Comparison of ENCODE assay signal across 20 mouse cellular contexts in genomic region chr6:91931231-91931630, GRCm38 (mm10). TPM values are rescaled to one million over a fixed set of nuclear protein-coding genes. Genes with fewer than 3 reads are reported as not detected.
DNase-seq lines count a peak whose midpoint lies in the region; ATAC-seq and TF ChIP-seq lines count a peak whose summit lies in the region.
"Had no signal": no experiment of that assay in that cellular context is flagged by ENCODE, and none has a peak within 500 bp of the region (broad histone marks: within the 10 kb centered on the region; RNA-seq: fewer than 3 reads in every experiment).

No protein-coding gene starts in this region.

- DNase-seq in adrenal gland, adult (ENCODE audit: inconsistent age in 2 of 2, low spot score in 1 of 2): peak; percentile 60 to 86
- DNase-seq in adrenal gland, postnatal 4 days (ENCODE audit: low spot score in 2 of 2): no peak
- no peak for DNase-seq in liver, postnatal 0 days
- DNase-seq in liver: no peak
- no peak for DNase-seq in stomach, postnatal 0 days (ENCODE audit: low spot score)
- no peak for DNase-seq in right cerebral cortex, postnatal 36 days (ENCODE audit: low spot score in 2 of 2)
- DNase-seq: cerebellum, adult 11 months; cerebellum, adult 9-11 months; gastrocnemius, postnatal 36 days; heart, adult 2 months; heart, postnatal 14 days; kidney, adult 2 months; liver, embryonic 13.5 days; right cerebral cortex, adult 18-20 months had no signal

- no peaks in the 10 kb centered on the region for H3K27me3 ChIP-seq in liver, postnatal 0 days (ENCODE audit: insufficient read depth, low read length)
- H3K27me3 ChIP-seq in stomach, embryonic 15.5 days (replicated peaks): no peaks in the 10 kb centered on the region
- no peaks in the 10 kb centered on the region for H3K27me3 ChIP-seq in stomach, postnatal 0 days (ENCODE audit: control insufficient read depth, insufficient read depth, low read length)
- H3K27me3 ChIP-seq in neural tube, embryonic 15.5 days (replicated peaks): no peaks in the 10 kb centered on the region; the same call in 1 of the 2 replicates
- H3K27me3 ChIP-seq: forebrain, embryonic 12.5 days; limb, embryonic 13.5 days; liver, embryonic 13.5 days had no signal

- ATAC-seq in liver, postnatal 0 days: no peak
- no peak for ATAC-seq in stomach, embryonic 15.5 days (ENCODE audit: insufficient read depth, low FRiP score, low read depth)
- ATAC-seq in stomach, postnatal 0 days (ENCODE audit: low FRiP score, low TSS enrichment): no peak
- no peak for ATAC-seq in neural tube, embryonic 15.5 days (ENCODE audit: low FRiP score)

- H3K9ac ChIP-seq in liver, postnatal 0 days (replicated peaks): no peak overlapping the region
- H3K9ac ChIP-seq in stomach, embryonic 15.5 days: no peak overlapping the region
- no peak overlapping the region for H3K9ac ChIP-seq in stomach, postnatal 0 days (ENCODE audit: low read length)
- H3K9ac ChIP-seq in neural tube, embryonic 15.5 days (replicated peaks): no peak overlapping the region
- H3K9ac ChIP-seq: forebrain, embryonic 12.5 days; heart, embryonic 13.5 days; limb, embryonic 13.5 days; liver, embryonic 13.5 days had no signal

- no peaks in the 10 kb centered on the region for H3K9me3 ChIP-seq in liver, postnatal 0 days (ENCODE audit: low read length)
- H3K9me3 ChIP-seq in stomach, embryonic 15.5 days: no peaks in the 10 kb centered on the region
- no peaks in the 10 kb centered on the region for H3K9me3 ChIP-seq in stomach, postnatal 0 days (ENCODE audit: control insufficient read depth, low read length)
- H3K9me3 ChIP-seq in neural tube, embryonic 15.5 days (replicated peaks): no peaks in the 10 kb centered on the region
- H3K9me3 ChIP-seq: forebrain, embryonic 12.5 days; heart, embryonic 13.5 days; limb, embryonic 13.5 days; liver, embryonic 13.5 days; midbrain, embryonic 10.5 days had no signal

- no peak for TF ChIP-seq CTCF in liver, postnatal 0 days (IDR thresholded peaks at IDR 0.05; ENCODE audit: low read depth)
- TF ChIP-seq CTCF in stomach, postnatal 0 days (IDR thresholded peaks at IDR 0.05; ENCODE audit: low read depth): no peak

- no peaks in the 10 kb centered on the region for H3K4me1 ChIP-seq in liver, postnatal 0 days (ENCODE audit: insufficient read depth)
- H3K4me1 ChIP-seq in stomach, embryonic 15.5 days: no peaks in the 10 kb centered on the region
- H3K4me1 ChIP-seq in stomach, postnatal 0 days (replicated peaks; ENCODE audit: control insufficient read depth, insufficient read depth): no peaks in the 10 kb centered on the region
- peaks cover 19% of the 10 kb centered on the region for H3K4me1 ChIP-seq in neural tube, embryonic 15.5 days
- H3K4me1 ChIP-seq: forebrain, embryonic 12.5 days; liver, embryonic 13.5 days had no signal

- whole genome bisulfite sequencing in liver, postnatal 0 days (ENCODE audit: insufficient replicate concordance): 76% methylated on average over 5 of the region's 5 CpGs
- 61% methylated on average over 5 of the region's 5 CpGs for WGBS in stomach, embryonic 15.5 days
- WGBS in stomach, postnatal 0 days: 53% methylated on average over 5 of the region's 5 CpGs
- 58% methylated on average over 5 of the region's 5 CpGs for WGBS in neural tube, embryonic 15.5 days

- H3K27ac ChIP-seq in liver, postnatal 0 days (ENCODE audit: low read depth): no peak overlapping the region
- H3K27ac ChIP-seq in stomach, embryonic 15.5 days: peak overlapping the region; percentile 24; the same call in 1 of the 2 replicates
- no peak overlapping the region for H3K27ac ChIP-seq in stomach, postnatal 0 days (replicated peaks)
- peak overlapping the region; percentile 33; the same call in 1 of the 2 replicates for H3K27ac ChIP-seq in neural tube, embryonic 15.5 days (replicated peaks)
- H3K27ac ChIP-seq: forebrain, embryonic 12.5 days; heart, adult 2 months; heart, embryonic 13.5 days; limb, embryonic 13.5 days; liver, embryonic 13.5 days; midbrain, embryonic 10.5 days had no signal

- H3K36me3 ChIP-seq in liver, postnatal 0 days (replicated peaks; ENCODE audit: insufficient read depth, low read length): no peaks in the 10 kb centered on the region
- no peaks in the 10 kb centered on the region for H3K36me3 ChIP-seq in stomach, embryonic 15.5 days
- no peaks in the 10 kb centered on the region for H3K36me3 ChIP-seq in stomach, postnatal 0 days (ENCODE audit: control insufficient read depth, insufficient read depth, low read length)
- no peaks in the 10 kb centered on the region for H3K36me3 ChIP-seq in neural tube, embryonic 15.5 days
- H3K36me3 ChIP-seq: forebrain, embryonic 12.5 days; heart, embryonic 13.5 days; limb, embryonic 13.5 days; liver, embryonic 13.5 days; midbrain, embryonic 10.5 days had no signal

- no peak overlapping the region for H3K4me3 ChIP-seq in liver, postnatal 0 days (ENCODE audit: low read depth, low read length)
- no peak overlapping the region for H3K4me3 ChIP-seq in stomach, embryonic 15.5 days (replicated peaks)
- H3K4me3 ChIP-seq in stomach, postnatal 0 days (ENCODE audit: low read depth, low read length): no peak overlapping the region
- H3K4me3 ChIP-seq in neural tube, embryonic 15.5 days (replicated peaks): no peak overlapping the region
- H3K4me3 ChIP-seq: forebrain, embryonic 12.5 days; heart, adult 2 months; heart, embryonic 13.5 days; limb, embryonic 13.5 days; liver, embryonic 13.5 days; midbrain, embryonic 10.5 days had no signal

- no peak overlapping the region for H3K4me2 ChIP-seq in liver, postnatal 0 days (ENCODE audit: low read depth, low read length)
- no peak overlapping the region for H3K4me2 ChIP-seq in stomach, embryonic 15.5 days
- H3K4me2 ChIP-seq in stomach, postnatal 0 days (replicated peaks; ENCODE audit: low read depth): no peak overlapping the region
- H3K4me2 ChIP-seq in neural tube, embryonic 15.5 days: no peak overlapping the region
- H3K4me2 ChIP-seq: forebrain, embryonic 12.5 days; heart, embryonic 13.5 days; limb, embryonic 13.5 days; liver, embryonic 13.5 days had no signal

- TF ChIP-seq EP300 in liver, postnatal 0 days (IDR thresholded peaks at IDR 0.05; ENCODE audit: low read depth): peak; percentile 14; the same call in 1 of the 2 replicates
- no peak for TF ChIP-seq EP300 in stomach, postnatal 0 days (optimal IDR thresholded peaks at IDR 0.05)

RNA-seq across cellular contexts. Expression of gene 4930590J08Rik, which starts 28.6 kb away (rescaled TPM):
- 1 to 10 TPM; 1.6 to 2.2 TPM for total RNA-seq in adrenal gland, postnatal 4 days (2021)
- 0.07 and 0.13 TPM in 2 replicates for polyA plus RNA-seq in liver, postnatal 0 days (2015; fragmentation: Nextera tagmentation; extraction: Ambion mirVana)
- 0.32 and 0.40 TPM in 2 replicates for polyA plus RNA-seq in stomach, embryonic 15.5 days (2015; fragmentation: Nextera tagmentation; extraction: Ambion mirVana)
- 0.05 and 0.06 TPM in 2 replicates for polyA plus RNA-seq in stomach, postnatal 0 days (2015; fragmentation: Nextera tagmentation; extraction: Ambion mirVana)
- polyA plus RNA-seq in neural tube, embryonic 15.5 days (2015; fragmentation: Nextera tagmentation; extraction: Ambion mirVana): 1.4 and 1.5 TPM in 2 replicates
- polyA plus RNA-seq: liver, embryonic 13.5 days had no signal

RNA-seq across cellular contexts. Expression of gene Fgd5, which starts 47.4 kb away (rescaled TPM):
- total RNA-seq in adrenal gland, postnatal 4 days (2021): 10 to 100 TPM; 23.7 to 25.8 TPM
- polyA plus RNA-seq in liver, postnatal 0 days (2015; fragmentation: Nextera tagmentation; extraction: Ambion mirVana): 2.0 and 2.3 TPM in 2 replicates
- polyA plus RNA-seq in stomach, embryonic 15.5 days (2015; fragmentation: Nextera tagmentation; extraction: Ambion mirVana): 7.8 and 8.7 TPM in 2 replicates
- polyA plus RNA-seq in stomach, postnatal 0 days (2015; fragmentation: Nextera tagmentation; extraction: Ambion mirVana): 2.5 and 2.7 TPM in 2 replicates
- 17.3 and 17.6 TPM in 2 replicates for polyA plus RNA-seq in neural tube, embryonic 15.5 days (2015; fragmentation: Nextera tagmentation; extraction: Ambion mirVana)

RNA-seq across cellular contexts. Expression of gene Ccdc174, which starts 53.4 kb away (rescaled TPM):
- 10 to 100 TPM; 29.8 to 31.3 TPM for total RNA-seq in adrenal gland, postnatal 4 days (2021)
- 12.5 and 14.6 TPM in 2 replicates for polyA plus RNA-seq in liver, postnatal 0 days (2015; fragmentation: Nextera tagmentation; extraction: Ambion mirVana)
- 31.8 and 35.3 TPM in 2 replicates for polyA plus RNA-seq in stomach, embryonic 15.5 days (2015; fragmentation: Nextera tagmentation; extraction: Ambion mirVana)
- 21.7 and 25.3 TPM in 2 replicates for polyA plus RNA-seq in stomach, postnatal 0 days (2015; fragmentation: Nextera tagmentation; extraction: Ambion mirVana)
- polyA plus RNA-seq in neural tube, embryonic 15.5 days (2015; fragmentation: Nextera tagmentation; extraction: Ambion mirVana): 39.7 and 42.1 TPM in 2 replicates

Comparison
In these comparisons a context has a peak if more than half of its experiments do, and no peak if none do; other contexts are left out.
1. DNase-seq: peak in adrenal gland, adult (2 of 2); none in adrenal gland, postnatal 4 days (0 of 2), liver, postnatal 0 days (single experiment), liver (single experiment), stomach, postnatal 0 days (single experiment) and right cerebral cortex, postnatal 36 days (0 of 2).
2. H3K27ac ChIP-seq: peak in stomach, embryonic 15.5 days (single experiment) and neural tube, embryonic 15.5 days (single experiment); none in liver, postnatal 0 days (single experiment) and stomach, postnatal 0 days (single experiment).